Mouse (Mus musculus): ENCODE data around the gene Lypd3.

Gene Lypd3

DNA sequence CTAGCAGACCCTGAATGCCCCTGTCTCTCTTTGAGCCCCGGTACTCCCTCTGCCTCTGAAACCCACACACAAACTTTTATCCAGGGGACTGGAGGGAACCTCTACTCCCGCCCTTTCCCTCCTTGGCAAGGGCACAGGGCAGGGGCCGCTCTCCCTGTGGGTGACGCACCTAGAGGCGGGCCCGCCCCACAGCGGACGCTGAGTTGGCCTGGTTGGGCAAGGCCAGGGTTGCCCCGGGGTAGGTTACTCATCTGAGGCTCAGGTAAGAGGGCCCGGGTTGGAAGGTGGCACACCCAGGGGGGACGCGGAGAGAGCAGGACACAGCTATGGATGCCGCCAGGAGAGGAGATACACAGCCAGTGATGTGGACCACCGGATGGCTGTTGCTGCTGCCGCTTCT lies at the start of gene Lypd3:
TSS of gene Lypd3 (plus strand) at position 287 of the 400 bp plus-strand sequence.
- no peak for DNase-seq

DNA sequence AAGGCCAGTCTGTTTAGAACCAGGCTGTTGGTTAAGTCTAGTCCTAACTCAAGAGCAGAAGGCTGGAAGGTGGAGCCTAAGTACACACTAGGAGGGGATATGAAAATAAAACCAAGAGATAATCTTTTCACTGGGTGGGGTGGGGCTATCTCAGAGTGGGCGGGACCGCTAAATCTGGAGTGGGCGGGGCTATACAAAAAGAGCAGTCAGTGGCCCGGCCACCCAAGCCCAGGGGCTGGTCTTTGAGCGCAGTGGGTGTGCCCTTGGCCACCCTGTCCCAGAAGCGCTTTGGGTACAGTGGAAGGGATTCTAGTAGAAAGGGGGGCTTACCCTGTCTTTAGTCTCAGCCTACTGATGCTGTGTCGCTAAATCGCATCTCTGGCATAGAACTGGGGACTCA lies 49.5 kb upstream of the Lypd3 start:
- no peak for DNase-seq

DNA sequence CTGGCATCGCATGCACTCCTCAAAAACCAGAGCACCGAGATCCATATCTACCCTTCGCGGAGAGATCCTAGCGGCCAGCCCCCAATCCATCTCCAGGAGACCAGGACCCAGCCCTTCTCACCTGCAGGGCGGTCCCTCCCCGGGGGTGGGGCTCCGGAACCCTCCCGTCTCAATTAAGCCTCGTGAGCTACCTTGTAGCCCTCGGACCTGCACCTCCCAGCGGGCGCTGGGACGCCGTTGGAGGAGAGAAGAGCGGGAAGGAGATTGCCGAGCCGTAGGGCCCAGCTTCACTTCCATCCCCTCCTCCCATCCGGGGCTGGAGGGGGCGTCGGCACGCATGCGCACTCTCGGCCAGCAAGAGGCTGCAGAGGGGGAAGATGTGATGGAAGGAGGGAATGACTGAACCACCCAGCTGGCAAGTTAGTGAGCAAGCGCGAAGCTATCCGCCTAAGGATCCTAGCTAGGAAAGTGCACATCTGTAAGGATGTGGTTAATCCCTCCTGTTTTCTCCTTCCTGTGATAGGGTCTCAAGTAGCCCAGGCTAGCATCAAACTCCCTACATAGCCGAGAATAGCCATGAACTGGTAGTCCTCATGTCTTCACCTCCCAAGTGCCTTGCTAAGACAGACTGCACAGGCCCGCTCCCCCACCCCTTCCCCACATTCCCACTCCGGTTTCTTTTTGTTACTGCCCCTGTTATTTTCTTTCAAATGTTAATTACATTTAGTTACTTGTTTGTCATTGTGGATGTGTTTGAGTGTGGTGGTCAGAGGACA lies 48.8 kb upstream of the Lypd3 start, which contains the start of the genes Ethe1 and Zfp575:
TSS of gene Ethe1 (plus strand) at position 214 of the 776 bp plus-strand sequence.
TSS of gene Zfp575 (minus strand) at position 312 of the 776 bp plus-strand sequence.
- DNase-seq: peak; percentile 27 to 63

DNA sequence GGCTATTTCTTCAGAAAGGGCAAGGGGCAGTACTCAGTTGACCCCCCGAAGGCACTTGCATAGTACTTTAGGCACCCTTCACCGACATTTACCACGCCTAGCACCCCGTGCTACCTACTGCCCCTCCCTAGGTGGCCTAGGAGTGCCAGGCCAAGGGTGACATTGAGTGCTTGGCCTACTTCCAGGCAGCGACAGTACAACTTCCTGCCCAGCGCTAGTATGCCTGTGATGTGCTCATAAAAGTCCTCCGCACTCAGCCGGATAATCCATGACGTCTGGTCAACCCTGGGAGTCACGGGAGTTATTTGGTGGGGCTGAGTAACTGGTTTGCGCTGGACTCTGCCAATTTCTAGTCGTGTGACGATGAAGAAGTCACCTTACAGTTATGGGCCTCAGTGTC lies 48.0 kb upstream of the Lypd3 start:
- DNase-seq: no peak

DNA sequence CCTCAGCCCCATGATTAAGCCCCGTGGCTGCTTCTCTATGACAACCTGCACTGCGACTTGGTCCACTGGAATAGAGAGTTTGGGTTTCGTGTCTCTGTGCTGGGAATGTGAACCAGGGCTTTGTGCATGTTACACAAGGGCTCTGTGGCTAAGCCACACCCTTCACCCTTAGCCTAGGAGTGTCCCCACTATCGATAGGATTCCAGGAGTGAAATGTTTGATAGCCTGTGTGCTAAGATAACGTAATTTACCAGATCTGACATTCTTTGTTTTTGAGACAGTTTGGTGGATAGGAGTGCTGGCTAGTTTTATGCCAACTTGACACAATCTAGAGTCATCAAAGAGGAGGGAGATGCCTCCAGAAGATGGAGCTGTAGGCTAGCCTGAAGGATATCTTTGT lies 44.6 kb upstream of the Lypd3 start:
- no peak for DNase-seq

DNA sequence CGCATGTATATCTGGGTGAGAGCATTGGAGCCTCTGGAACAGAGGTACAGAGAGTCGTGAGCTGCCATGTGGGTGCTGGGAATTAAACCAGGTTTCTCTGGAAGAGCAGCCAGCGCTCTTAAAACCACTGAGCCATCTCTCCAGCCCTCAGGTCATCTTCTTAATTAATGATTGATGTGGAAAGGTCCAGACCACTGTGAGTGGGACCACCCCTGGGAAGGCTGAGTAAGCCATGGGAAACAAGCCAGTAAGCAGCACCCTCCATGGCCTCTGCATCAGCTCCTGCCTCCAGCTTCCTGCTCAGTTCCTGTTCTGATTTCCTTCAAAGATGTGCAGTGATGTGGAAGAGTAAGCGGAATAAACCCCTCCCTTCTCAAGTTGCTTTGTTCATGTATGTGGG lies 44.2 kb upstream of the Lypd3 start:
- no peak for DNase-seq

DNA sequence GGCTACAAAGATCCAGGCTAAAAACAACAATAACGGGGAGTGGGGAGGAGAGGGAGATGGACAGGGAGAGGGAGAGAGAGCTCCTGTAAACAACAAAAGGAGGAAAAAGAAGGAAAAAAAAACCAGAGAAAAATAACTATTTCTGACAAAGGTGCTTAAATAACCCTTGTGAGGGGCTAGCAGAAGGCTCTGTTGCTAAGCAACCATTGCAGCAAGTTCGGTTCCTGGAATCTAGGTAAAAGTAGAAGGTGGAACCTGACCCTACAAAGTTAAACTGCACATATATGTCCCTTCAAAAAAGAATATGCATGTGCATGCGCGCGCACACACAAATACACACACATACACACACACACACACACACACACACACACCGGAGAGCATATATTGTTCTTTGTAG lies 43.6 kb upstream of the Lypd3 start:
- no peak for DNase-seq

DNA sequence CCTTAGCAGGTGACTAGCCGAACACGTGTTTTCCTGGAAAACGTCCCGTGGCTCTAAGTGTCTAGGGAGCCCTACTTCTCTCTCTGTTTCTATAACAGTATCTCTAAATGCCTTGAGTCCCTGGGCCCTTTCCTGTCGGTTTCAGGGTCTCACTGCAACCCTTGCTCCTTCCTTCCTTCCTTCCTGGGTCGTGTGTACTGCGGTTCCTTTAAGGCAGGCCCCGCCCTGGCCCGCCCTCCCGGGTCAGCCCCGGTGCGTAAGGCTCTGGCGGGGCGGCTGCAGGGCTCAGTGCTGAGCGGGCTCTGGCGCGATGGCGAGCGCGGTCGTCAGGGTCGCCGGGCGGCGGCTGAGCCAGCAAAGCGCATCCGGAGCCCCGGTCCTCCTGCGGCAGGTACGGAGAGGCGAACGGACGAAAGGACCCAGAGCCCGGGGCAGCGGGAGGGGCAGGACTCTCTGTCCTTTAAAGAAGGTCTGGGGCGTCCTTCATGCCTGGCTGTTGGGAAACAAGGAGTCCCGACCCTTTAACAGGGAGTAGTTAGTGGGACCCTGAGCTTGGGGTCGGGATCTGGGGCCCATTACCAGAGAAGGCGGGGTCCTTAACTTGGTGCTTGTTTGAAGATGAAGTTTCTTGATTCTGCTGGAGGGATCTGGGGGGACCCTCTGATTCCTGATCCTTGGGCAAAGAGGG lies 42.6 kb upstream of the Lypd3 start:
- peak; percentile 67 to 80 for DNase-seq

DNA sequence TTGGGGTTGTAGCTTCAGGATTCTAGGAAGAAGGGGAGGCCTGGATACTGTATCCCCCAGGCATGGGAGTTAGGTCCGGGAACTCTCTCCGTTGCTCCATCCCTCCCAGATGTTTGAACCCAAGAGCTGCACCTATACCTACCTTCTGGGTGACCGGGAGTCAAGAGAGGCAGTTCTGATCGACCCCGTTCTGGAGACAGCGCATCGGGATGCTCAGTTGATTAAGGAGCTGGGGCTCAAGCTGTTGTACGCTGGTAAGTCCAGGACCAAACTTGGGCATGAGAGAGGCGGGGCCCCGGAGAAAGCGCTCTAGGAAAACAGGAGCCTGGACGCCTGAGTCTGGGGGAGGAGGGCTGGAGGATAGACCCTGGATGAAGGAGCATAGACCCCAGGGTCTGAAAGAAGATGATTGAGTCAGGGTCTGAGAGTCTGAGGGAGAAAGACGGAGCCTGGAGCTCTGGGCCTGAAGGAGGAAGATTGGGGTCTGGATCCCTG lies 42.0 kb upstream of the Lypd3 start:
- no peak for DNase-seq

DNA sequence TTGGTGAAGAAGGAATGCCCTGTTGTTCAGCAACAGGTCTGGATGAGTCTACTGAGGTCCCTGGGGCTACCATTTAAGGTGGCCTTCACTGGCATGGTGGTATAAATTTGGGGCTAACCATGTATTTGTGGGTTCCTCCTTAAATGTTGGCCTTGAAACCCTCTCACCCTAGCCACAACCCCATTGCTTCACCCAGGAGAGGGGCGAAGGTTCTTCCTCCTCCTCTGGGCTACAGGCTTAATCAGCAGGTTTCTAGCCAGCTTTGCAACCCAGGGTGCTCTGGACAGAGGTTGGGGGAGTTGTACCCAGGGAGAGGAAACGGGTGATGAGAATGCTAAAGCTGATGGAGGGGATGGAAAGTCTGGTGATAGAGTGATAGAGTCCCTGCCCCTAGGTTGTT lies 40.9 kb upstream of the Lypd3 start:
- DNase-seq: no peak

DNA sequence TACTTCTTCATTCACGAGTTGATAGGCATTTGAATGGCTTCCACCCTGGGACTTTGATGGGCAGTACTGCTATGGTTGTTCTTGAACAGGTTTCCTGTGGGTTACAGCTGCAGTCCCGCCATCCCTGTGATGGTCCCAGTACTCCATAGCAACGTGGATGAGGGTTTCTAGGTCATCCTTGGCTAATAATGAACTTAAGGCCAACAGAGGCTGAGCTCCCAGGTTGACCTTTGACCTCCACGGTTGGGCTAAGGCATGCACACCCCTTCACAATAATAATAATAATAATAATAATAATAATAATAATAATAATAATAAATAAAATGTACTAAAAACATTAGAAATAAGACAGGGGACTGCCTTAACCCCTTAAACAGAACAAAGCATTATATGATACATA lies 38.2 kb upstream of the Lypd3 start:
- no peak for DNase-seq

DNA sequence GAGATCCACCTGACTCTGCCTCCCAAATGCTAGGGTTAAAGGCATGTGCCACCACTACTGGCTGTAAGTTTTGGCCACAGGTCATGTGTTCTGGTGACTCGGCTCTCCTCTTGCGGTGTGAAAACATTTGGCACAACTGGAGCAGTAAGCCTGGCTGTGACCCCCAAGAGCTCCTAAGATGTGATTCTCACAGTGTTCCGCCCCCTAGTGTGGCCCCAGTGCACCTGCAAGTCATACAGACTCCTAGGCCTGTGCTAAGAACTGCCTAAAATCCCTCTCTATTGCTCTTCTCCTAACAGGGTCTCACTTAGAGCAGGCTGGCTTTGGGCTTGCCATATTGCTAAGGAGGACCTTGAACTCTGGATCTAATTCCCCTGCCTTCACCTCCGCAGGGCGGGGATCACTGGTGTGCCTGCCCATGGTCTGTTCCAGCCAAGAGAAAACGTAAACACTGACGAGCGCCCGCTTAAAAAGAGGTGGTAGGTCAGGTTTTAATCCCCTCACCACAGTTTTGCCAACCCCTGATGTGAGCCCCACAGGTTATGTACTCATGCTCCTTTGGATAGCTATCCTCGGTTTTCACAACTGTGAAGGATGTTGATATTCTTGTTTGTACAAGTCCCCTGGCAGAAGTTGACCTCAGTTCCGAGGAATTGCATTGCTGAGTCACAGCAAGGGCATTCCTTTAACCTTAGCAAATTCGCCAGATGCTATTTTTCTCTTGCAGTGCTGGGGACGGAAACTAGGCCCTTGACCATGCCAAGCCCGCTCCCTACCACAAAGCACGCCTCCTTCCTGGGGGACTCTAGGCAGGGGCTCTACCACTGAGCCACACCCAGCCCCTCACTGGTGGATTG lies 36.9 kb upstream of the Lypd3 start:
- DNase-seq: no peak

DNA sequence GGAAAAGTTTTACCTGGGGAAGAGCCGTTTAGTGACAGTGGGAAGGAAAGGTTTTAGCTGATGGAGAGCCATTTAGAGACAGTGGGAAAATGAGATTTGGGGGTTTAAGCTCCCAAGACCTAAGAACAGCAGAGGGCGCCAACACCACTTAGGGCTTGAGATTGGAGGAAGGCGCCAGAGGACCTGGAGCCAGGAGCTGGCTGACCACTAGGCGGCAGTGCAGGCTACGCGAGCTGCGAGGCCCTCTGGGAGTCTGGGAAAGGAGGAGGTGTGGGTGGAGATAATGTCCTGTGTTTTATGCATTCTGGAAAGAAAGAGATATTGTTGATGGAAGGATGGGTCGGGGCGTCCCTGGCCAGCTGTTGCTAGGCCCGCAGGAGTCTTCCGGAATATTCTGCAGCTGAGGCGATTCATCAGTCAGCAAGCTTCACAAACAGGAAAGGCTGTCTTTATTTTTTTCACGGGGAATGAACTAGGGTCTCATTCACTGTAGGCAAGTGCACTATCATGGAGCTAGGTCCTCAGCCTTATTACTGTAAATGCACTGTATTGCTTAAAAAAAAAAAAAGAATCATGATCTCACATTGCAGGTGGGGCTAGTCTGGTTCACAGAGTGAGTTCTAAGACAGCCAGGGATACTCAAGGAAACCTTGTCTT lies 35.3 kb upstream of the Lypd3 start:
- DNase-seq: peak; percentile 96

DNA sequence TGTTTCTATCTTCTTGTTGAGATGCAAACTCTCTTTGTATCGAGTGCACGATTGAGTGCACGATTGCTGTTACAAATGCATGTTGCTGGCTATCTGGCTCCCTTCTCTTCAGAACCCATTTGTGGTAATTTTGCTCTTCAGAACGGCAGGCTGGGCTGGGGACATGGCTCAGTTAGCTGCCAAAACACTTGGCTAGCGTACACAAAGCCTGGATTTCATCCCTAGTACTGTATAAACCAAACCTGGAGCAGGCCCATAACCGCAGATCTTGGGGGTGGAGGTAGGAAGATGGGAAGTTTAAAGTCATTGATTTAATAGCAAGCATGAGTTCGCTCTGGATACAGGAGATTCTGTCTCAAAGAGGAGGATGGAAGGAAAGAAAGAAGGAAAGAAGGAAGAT lies 30.8 kb upstream of the Lypd3 start:
- DNase-seq: no peak

DNA sequence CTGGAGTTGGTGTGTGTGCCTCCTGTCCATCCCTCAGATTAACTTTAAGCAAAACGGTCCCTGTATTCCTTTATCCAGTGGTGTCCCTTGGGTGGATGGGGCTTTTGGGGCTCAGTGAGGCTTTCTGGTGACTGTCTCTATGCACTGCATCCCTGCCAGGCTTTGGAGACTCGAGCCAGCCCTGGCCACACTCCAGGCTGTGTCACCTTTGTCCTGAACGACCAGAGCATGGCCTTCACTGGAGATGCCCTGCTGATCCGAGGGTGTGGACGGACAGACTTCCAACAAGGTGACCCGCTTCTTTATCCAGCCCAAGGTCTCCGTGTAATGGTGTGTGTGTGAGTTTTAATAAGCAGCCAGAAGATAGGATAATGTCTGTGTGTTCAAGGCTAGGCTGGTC lies 30.3 kb upstream of the Lypd3 start:
- no peak for DNase-seq

DNA sequence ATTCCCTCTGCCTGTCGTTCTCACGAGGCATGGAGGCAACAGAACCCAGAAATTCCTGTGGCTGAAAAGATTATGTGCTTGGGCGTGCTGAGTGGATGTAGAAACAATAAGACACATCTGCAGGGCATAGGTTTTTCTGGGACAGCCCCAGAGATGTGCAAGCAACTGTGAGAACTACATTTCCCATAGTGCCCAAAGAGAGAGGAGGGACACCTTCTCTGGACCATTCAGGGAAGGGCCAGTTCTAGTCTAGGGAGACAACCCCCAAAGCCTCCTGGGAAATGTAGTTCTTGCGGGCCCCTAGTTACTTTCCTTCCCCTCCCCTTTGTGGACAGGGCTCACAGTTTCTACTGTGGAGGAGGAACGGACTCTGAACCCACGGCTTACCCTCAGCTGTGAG lies 28.3 kb upstream of the Lypd3 start:
- DNase-seq: peak in 1 of 2 experiments; percentile 18

DNA sequence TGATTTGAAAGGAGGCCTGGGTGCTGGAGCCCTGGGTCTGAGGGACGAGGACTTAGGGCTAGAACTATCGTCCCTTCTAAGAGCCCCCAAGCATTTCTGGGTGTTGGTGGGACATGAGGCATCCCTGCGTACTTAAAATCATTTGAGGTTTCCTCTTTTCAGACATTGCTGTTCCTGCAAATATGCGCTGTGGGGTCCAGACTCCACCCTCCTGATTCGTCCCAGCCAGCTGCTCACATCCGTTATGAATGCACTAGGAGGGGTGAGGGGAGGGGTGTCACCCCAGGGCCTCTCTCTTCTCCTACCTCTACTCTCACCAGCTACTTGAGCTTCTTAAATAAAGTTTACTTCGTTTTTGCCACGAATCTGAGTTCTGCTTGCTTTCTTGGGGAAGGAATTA lies 27.8 kb upstream of the Lypd3 start:
- DNase-seq: no peak

DNA sequence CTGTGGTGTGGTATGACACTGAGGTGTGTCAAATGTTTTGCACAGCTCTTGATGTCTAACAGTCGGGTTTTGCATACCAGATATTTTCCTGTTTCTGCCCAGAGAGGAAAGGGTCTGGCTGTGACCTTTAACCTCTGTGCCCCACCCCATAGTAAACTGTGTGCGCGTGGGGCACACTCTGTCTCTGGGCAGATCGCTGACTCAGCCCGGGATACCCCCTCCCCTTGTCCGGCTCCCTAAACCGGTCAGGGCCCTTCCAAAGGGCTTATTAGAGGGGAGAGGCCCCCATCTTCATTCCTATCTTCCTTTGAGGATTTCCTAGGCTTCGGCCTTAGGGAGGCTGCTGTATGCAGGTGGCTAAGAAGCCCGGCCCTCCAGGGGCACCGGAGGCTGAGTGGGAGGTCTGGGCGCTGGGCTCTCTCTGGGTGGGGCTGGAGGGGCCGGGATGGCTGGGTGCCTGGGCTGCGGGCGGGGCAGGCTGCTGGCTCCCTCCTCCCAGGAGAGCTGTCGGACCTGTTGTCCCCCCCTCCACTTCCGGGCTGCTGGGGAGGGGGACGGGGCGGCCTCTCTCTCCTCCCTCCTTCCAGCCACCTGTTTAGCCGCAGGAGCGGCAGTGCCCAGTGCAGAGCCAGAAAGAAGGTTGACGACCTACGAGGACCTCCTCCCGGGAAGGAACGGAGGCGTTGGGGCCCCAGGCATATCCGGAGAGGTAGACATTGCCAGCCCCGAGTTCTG lies 26.0 kb upstream of the Lypd3 start, which contains the start of gene Phldb3:
TSS of gene Phldb3 (plus strand) at position 620 of the 735 bp plus-strand sequence.
- DNase-seq: no peak

DNA sequence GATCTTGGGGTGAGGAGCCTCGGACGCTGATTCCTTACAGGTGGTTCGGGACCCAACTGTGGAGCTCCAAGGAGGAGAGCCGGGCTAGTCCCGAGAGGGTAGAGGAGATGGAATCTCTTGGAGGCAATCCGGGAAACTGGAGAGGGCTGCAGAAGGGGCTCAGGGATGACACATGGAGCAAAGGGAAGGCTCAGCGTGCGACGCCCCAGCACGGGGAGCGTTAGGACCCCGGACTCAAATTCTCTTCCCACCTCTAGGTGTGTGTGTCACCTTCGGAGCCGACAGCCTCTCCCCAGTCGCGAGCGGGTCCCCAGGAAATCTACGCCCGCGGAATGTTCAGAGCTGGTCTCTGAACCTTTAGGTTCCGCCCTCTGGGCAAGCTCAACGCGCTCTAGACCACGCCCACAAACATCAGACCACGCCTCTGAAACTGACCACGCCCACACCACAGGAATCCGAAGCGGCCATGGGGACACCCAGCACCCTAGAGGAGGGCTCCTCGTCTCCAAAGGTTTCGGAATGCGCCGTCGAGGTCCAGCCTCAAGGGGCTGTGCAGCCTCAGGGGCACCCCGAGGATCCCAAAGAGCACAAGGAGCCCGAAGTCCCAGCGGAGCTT lies 25.4 kb upstream of the Lypd3 start:
- no peak for DNase-seq

DNA sequence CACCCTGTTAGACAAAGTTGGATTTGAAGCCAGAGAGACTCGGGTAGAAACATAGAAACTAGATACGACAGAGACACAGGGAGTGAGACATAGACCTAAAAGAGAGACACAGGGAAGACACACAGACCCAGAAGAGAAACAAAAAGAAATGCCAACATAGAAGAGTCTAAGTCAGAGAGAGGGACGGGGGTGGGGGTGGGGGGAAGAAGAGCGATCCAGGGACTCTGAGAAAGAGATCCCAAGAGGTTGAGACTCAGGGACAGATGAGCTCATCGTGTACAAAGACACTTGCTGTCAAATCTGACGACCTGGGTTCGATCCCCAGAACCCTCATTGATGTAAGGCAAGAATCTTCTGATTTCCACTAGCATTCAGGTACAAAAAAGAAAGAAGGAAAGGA lies 24.6 kb upstream of the Lypd3 start:
- no peak for DNase-seq

DNA sequence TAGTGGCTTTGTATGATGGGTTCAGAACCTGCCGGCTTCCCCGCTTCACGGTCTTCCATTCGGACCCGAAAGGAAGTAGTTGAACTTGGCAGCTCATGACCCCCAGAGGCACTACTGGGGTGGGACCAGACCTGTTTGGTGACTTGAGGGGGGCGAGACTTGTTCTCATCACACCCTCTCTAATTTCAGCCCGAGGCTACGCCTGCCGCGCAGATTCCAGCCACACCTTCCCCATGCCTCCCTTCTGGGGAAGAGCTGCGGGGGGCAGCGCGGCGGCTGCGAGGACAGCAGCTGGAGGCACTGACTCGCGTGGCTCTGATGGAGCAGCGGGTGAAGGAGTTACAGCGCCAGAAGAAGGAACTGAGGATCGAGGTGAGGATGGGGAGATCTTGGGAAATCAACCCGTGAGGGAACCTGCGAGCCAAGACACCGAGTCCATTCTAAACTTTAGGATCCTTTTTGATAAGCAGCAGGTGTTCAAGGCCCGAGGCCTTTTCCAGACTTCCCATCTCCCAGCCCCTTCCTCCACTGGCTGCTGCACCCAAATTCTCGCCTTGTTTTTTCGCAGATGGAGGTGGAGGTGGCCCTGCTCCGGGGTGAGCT lies 23.9 kb upstream of the Lypd3 start:
- DNase-seq: no peak

Data from cerebellum, postnatal 36 days (tissue).